Mouse (Mus musculus): ENCODE results near the gene Atp2b1. TPM values are rescaled to one million over a fixed set of nuclear protein-coding genes. Genes with fewer than 3 reads are reported as not detected.
"Not testable (repeated sequence)": the region's sequence is repeated elsewhere in the genome, so short reads cannot be mapped to it uniquely, and the experiment has no call there.

Atp2b1 gene
- polyA plus RNA-seq, 1 experiment from 2014 or later: 214 TPM

GRCm38 (mm10) chr10:98978766-98979165 lies 64.6 kb downstream of the Atp2b1 start:
- no peak overlapping the region for H3K4me2 ChIP-seq (ENCODE audit: low read length)
- H3K4me3 ChIP-seq (replicated peaks; ENCODE audit: low read depth, low read length): no peak overlapping the region

GRCm38 (mm10) chr10:98979296-98979695 lies 65.1 kb downstream of the Atp2b1 start:
- H3K4me3 ChIP-seq (replicated peaks; ENCODE audit: low read depth, low read length): no peak overlapping the region
- no peak overlapping the region for H3K4me2 ChIP-seq (ENCODE audit: low read length)
- no peaks in the 10 kb centered on the region for H3K27me3 ChIP-seq (ENCODE audit: control insufficient read depth, insufficient read depth, low read length)
- H3K4me1 ChIP-seq (ENCODE audit: control insufficient read depth, insufficient read depth, low read length): no peaks in the 10 kb centered on the region; the same call in 1 of the 2 replicates
- H3K9ac ChIP-seq (replicated peaks; ENCODE audit: low read length): no peak overlapping the region
- H3K27ac ChIP-seq (replicated peaks; ENCODE audit: low read depth, low read length): no peak overlapping the region
- WGBS: 83% methylated on average over 7 of the region's 7 CpGs
- ATAC-seq (ENCODE audit: low FRiP score, low TSS enrichment) (no peak), DNase-seq (no peak)
- no peaks in the 10 kb centered on the region for H3K9me3 ChIP-seq (ENCODE audit: control insufficient read depth, low read length)
- no peaks in the 10 kb centered on the region for H3K36me3 ChIP-seq (ENCODE audit: control insufficient read depth, insufficient read depth, low read length)

More at GRCm38 (mm10) chr10:98978766-98979165, 64.6 kb downstream of the Atp2b1 start:
- ATAC-seq (ENCODE audit: low FRiP score, low TSS enrichment): no peak
- DNase-seq: no peak
- Histone ChIP-seq H3K9ac (replicated peaks; ENCODE audit: low read length) (no peak overlapping the region), H3K4me1 (ENCODE audit: control insufficient read depth, insufficient read depth, low read length) (no peaks in the 10 kb centered on the region; the same call in 1 of the 2 replicates), H3K27me3 (ENCODE audit: control insufficient read depth, insufficient read depth, low read length) (no peaks in the 10 kb centered on the region), H3K9me3 (ENCODE audit: control insufficient read depth, low read length) (no peaks in the 10 kb centered on the region), H3K27ac (replicated peaks; ENCODE audit: low read depth, low read length) (no peak overlapping the region), H3K36me3 (ENCODE audit: control insufficient read depth, insufficient read depth, low read length) (no peaks in the 10 kb centered on the region)
- WGBS: 88% methylated on average over 6 of the region's 6 CpGs

DNA sequence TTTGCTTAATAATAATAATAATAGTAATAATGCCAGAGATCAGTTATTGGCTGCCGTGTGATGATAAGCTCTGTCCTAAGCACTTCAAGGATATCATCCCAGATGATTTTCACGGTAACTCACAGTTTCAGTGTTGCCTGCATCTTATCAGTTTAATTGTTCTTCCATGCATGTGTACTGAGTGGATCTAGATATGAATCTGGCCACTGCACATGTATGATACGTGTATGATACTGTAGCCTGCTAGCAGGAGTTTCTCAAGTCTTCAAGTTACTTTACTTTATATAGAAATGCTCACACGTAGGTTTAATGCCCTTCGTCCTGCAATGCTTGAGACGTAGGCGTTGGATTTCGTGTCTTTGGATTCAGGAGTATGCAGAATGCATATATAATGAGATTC lies 65.7 kb downstream of the Atp2b1 start:
- Histone ChIP-seq H3K9ac (replicated peaks; ENCODE audit: low read length) (no peak overlapping the region), H3K27ac (replicated peaks; ENCODE audit: low read depth, low read length) (no peak overlapping the region), H3K4me3 (replicated peaks; ENCODE audit: low read depth, low read length) (no peak overlapping the region), H3K4me2 (ENCODE audit: low read length) (no peak overlapping the region), H3K9me3 (ENCODE audit: control insufficient read depth, low read length) (no peaks in the 10 kb centered on the region), H3K4me1 (ENCODE audit: control insufficient read depth, insufficient read depth, low read length) (no peaks in the 10 kb centered on the region; the same call in 1 of the 2 replicates), H3K27me3 (ENCODE audit: control insufficient read depth, insufficient read depth, low read length) (no peaks in the 10 kb centered on the region), H3K36me3 (ENCODE audit: control insufficient read depth, insufficient read depth, low read length) (no peaks in the 10 kb centered on the region)
- ATAC-seq (ENCODE audit: low FRiP score, low TSS enrichment): no peak
- DNase-seq: no peak
- WGBS: 67% methylated on average over 8 of the region's 8 CpGs

- Histone ChIP-seq H3K4me3 (replicated peaks; ENCODE audit: low read depth, low read length) (no peak overlapping the region), H3K4me1 (ENCODE audit: control insufficient read depth, insufficient read depth, low read length) (no peaks in the 10 kb centered on the region), H3K27ac (replicated peaks; ENCODE audit: low read depth, low read length) (no peak overlapping the region), H3K4me2 (ENCODE audit: low read length) (no peak overlapping the region), H3K9ac (replicated peaks; ENCODE audit: low read length) (no peak overlapping the region), H3K36me3 (ENCODE audit: control insufficient read depth, insufficient read depth, low read length) (peaks cover 36% of the 10 kb centered on the region), H3K9me3 (ENCODE audit: control insufficient read depth, low read length) (no peaks in the 10 kb centered on the region), H3K27me3 (ENCODE audit: control insufficient read depth, insufficient read depth, low read length) (no peaks in the 10 kb centered on the region)
- DNase-seq: no peak
- WGBS: 88% methylated on average over 3 of the region's 3 CpGs
- ATAC-seq (ENCODE audit: low FRiP score, low TSS enrichment): no peak
These were observed 77.8 kb downstream of the Atp2b1 start for GRCm38 (mm10) chr10:98991964-98992363.

DNA sequence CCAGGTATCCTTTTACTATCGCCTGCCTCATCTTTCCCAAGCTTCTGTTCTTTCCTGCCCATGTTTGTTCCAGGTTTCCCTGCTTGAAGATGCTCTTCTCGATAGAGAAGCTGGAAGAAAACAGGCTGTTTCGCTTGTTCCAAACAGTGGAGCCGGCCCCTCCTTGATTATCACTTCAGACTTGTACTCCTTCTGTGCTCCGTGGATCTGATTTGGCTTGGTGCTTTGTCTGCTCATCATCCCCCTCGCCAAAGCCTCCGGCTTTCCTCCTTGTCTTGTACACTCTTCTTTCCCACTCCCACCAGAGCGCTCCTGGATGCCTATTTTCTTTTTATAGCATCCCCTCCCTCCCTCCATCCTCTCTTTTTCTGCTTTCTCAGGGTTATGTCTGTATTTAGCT lies 79.0 kb downstream of the Atp2b1 start:
- H3K4me2 ChIP-seq (ENCODE audit: low read length): no peak overlapping the region
- H3K36me3 ChIP-seq (ENCODE audit: control insufficient read depth, insufficient read depth, low read length): peaks cover 42% of the 10 kb centered on the region
- ATAC-seq (ENCODE audit: low FRiP score, low TSS enrichment) (no peak), DNase-seq (no peak)
- H3K27me3 ChIP-seq (ENCODE audit: control insufficient read depth, insufficient read depth, low read length): no peaks in the 10 kb centered on the region
- WGBS: 90% methylated on average over 8 of the region's 8 CpGs
- no peaks in the 10 kb centered on the region for H3K4me1 ChIP-seq (ENCODE audit: control insufficient read depth, insufficient read depth, low read length)
- no peak overlapping the region for H3K27ac ChIP-seq (replicated peaks; ENCODE audit: low read depth, low read length)
- no peak overlapping the region for H3K4me3 ChIP-seq (replicated peaks; ENCODE audit: low read depth, low read length)
- H3K9ac ChIP-seq (replicated peaks; ENCODE audit: low read length): no peak overlapping the region
- H3K9me3 ChIP-seq (ENCODE audit: control insufficient read depth, low read length): no peaks in the 10 kb centered on the region

DNA sequence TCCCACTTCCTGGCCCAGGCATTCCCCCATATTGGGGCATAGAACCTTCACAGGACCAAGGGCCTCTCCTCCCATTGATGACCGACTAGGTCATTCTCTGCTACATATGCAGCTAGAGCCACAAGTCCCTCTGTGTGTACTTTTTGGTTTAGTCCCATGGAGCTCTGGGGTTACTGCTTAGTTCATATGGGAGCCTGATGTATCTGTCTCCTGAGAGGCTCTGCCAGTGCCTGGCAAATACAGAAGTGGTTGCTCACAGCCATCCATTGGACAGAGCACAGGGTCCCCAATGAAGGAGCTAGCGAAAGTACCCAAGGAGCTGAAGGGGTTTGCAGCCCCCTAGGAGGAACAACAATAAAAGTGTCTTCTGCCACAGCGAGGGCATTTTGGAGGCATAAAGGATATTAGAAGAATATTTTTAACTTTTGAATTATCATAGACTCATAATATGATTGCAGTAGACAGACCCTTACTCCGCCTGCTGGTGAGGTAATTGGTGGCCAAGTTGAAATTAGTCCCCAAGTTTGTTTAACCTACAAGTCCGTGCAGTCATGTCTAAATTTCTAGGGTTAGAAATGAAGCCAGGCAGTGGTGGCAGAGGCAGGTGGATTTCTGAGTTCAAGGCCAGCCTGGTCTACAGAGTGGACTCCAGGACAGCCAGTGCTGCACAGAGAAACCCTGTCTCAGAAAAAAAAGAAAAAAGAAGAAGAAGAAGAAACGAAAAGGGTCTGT lies 81.0 kb downstream of the Atp2b1 start:
- 92% methylated on average over 6 of the region's 6 CpGs for WGBS
- H3K9ac ChIP-seq (replicated peaks; ENCODE audit: low read length); H3K4me1 ChIP-seq (ENCODE audit: control insufficient read depth, insufficient read depth, low read length); ATAC-seq (ENCODE audit: low FRiP score, low TSS enrichment); H3K4me3 ChIP-seq (replicated peaks; ENCODE audit: low read depth, low read length); DNase-seq; H3K4me2 ChIP-seq (ENCODE audit: low read length); H3K27ac ChIP-seq (replicated peaks; ENCODE audit: low read depth, low read length); H3K27me3 ChIP-seq (ENCODE audit: control insufficient read depth, insufficient read depth, low read length); H3K9me3 ChIP-seq (ENCODE audit: control insufficient read depth, low read length): not testable (repeated sequence)
- peaks cover 42% of the 10 kb centered on the region for H3K36me3 ChIP-seq (ENCODE audit: control insufficient read depth, insufficient read depth, low read length)

DNA sequence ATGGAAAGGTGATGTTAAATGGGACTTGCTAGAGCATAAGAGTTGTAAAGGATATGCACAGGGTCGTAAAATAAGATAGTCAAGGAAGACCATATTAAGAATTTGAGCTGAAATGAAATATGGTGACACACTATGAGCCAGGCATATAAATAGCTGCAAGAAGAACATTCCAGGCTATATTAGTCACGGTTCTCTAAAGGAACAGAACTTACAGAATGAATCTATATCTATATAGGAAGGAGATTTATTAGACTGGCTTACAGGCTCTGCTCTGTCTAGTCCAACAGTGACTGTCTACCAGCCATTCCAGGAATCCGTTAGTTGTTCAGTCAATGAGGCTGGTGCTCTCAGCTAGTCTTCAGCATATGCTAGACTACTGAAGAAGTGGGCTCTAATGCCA lies 90.7 kb downstream of the Atp2b1 start:
- no peak overlapping the region for H3K4me3 ChIP-seq (replicated peaks; ENCODE audit: low read depth, low read length)
- DNase-seq (no peak), ATAC-seq (ENCODE audit: low FRiP score, low TSS enrichment) (no peak)
- no peaks in the 10 kb centered on the region for H3K27me3 ChIP-seq (ENCODE audit: control insufficient read depth, insufficient read depth, low read length)
- no peak overlapping the region for H3K27ac ChIP-seq (replicated peaks; ENCODE audit: low read depth, low read length)
- H3K4me2 ChIP-seq (ENCODE audit: low read length): no peak overlapping the region
- H3K36me3 ChIP-seq (ENCODE audit: control insufficient read depth, insufficient read depth, low read length): peaks cover 43% of the 10 kb centered on the region
- H3K9ac ChIP-seq (replicated peaks; ENCODE audit: low read length): no peak overlapping the region
- WGBS: 97% methylated on average over 3 of the region's 3 CpGs
- no peaks in the 10 kb centered on the region for H3K4me1 ChIP-seq (ENCODE audit: control insufficient read depth, insufficient read depth, low read length)
- no peaks in the 10 kb centered on the region for H3K9me3 ChIP-seq (ENCODE audit: control insufficient read depth, low read length)

DNA sequence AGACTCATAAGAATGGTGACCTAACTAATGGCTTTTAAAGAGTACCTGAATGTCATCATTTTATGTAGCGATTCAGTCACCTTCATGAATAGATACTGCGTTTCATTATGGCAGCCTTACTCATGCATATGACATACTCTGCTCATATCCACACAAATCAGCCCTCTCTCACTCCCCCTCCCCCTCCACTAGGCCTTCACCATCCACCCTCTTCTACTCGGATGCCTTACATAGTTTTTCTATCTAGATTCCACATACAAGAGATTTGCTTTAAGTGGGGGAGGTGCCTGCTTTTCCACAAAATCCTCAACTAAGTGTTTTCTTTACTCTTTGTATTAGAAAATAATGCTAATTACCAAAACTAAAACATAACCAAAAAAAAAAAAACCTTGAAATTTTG lies 96.9 kb downstream of the Atp2b1 start:
- WGBS: 78% methylated on average over 3 of the region's 3 CpGs
- Histone ChIP-seq H3K9me3 (ENCODE audit: control insufficient read depth, low read length) (no peaks in the 10 kb centered on the region), H3K4me1 (ENCODE audit: control insufficient read depth, insufficient read depth, low read length) (no peaks in the 10 kb centered on the region), H3K4me3 (replicated peaks; ENCODE audit: low read depth, low read length) (no peak overlapping the region), H3K36me3 (ENCODE audit: control insufficient read depth, insufficient read depth, low read length) (peaks cover 32% of the 10 kb centered on the region), H3K9ac (replicated peaks; ENCODE audit: low read length) (no peak overlapping the region), H3K27me3 (ENCODE audit: control insufficient read depth, insufficient read depth, low read length) (no peaks in the 10 kb centered on the region), H3K4me2 (ENCODE audit: low read length) (no peak overlapping the region), H3K27ac (replicated peaks; ENCODE audit: low read depth, low read length) (no peak overlapping the region)
- no peak for DNase-seq
- ATAC-seq (ENCODE audit: low FRiP score, low TSS enrichment): no peak

- Histone ChIP-seq H3K9me3 (ENCODE audit: control insufficient read depth, low read length) (no peaks in the 10 kb centered on the region), H3K36me3 (ENCODE audit: control insufficient read depth, insufficient read depth, low read length) (peaks cover 40% of the 10 kb centered on the region), H3K4me3 (replicated peaks; ENCODE audit: low read depth, low read length) (no peak overlapping the region), H3K27ac (replicated peaks; ENCODE audit: low read depth, low read length) (no peak overlapping the region), H3K9ac (replicated peaks; ENCODE audit: low read length) (no peak overlapping the region), H3K27me3 (ENCODE audit: control insufficient read depth, insufficient read depth, low read length) (no peaks in the 10 kb centered on the region), H3K4me2 (ENCODE audit: low read length) (no peak overlapping the region), H3K4me1 (ENCODE audit: control insufficient read depth, insufficient read depth, low read length) (no peaks in the 10 kb centered on the region)
- DNase-seq (no peak), ATAC-seq (ENCODE audit: low FRiP score, low TSS enrichment) (no peak)
- 89% methylated on average over 5 of the region's 5 CpGs for WGBS
These were observed 97.9 kb downstream of the Atp2b1 start for GRCm38 (mm10) chr10:99012086-99012485.
